Mouse (Mus musculus) midbrain, embryonic 15.5 days (tissue): ENCODE data around the gene Zfp296. TPM values are rescaled to one million over a fixed set of nuclear protein-coding genes. Genes with fewer than 3 reads are reported as not detected.

Experiments
- ATAC-seq: fragments of 200-750 bp; cut with Nextera tagmentation; replicated peaks from 2 replicates; pipeline ENCODE4 v1.8.0; 2017; ENCODE audit warnings: moderate TSS enrichment
- H3K27ac ChIP-seq: fragments of 300-500 bp; sonication (generic); 2 replicates; pipeline ENCODE4 v1.5.1; 2015; ENCODE audit warnings: mild to moderate bottlenecking, inconsistent platforms
- H3K27me3 ChIP-seq: fragments of 300-500 bp; sonication (generic); replicated peaks from 2 replicates; pipeline ENCODE4 v1.6.1; 2015; ENCODE audit warnings: inconsistent platforms
- H3K36me3 ChIP-seq: fragments of 300-500 bp; sonication (generic); replicated peaks from 2 replicates; pipeline ENCODE4 v1.6.1; 2015; ENCODE audit warnings: inconsistent platforms
- H3K4me1 ChIP-seq: fragments of 300-500 bp; sonication (generic); 2 replicates; pipeline ENCODE4 v1.6.1; 2015; ENCODE audit warnings: inconsistent platforms
- H3K4me2 ChIP-seq: fragments of 300-500 bp; sonication (generic); 2 replicates; pipeline ENCODE4 v1.6.1; 2015; ENCODE audit warnings: inconsistent platforms, mild to moderate bottlenecking, moderate library complexity
- H3K4me3 ChIP-seq: fragments of 300-500 bp; sonication (generic); 2 replicates; pipeline ENCODE4 v1.5.1; 2015; ENCODE audit warnings: mild to moderate bottlenecking, inconsistent platforms
- H3K9ac ChIP-seq: fragments of 300-500 bp; sonication (generic); 2 replicates; pipeline ENCODE4 v1.6.1; 2015; ENCODE audit warnings: mild to moderate bottlenecking, inconsistent platforms
- H3K9me3 ChIP-seq: fragments of 300-500 bp; sonication (generic); 2 replicates; pipeline ENCODE4 v1.6.1; 2016; ENCODE audit warnings: inconsistent platforms
- WGBS: fragments of 180-500 bp; shearing (Covaris S2); methylation state at CpG from one replicate; pipeline ENCODE4 v1.1.7; 2015; ENCODE audit warnings: mixed read lengths; 5-methylcytosine and 5-hydroxymethylcytosine counted together
- polyA plus RNA-seq: library from polyadenylated mRNA; unstranded; fragments of >200 nt; fragmentation: Nextera tagmentation; extraction: Ambion mirVana; gene quantifications from 2 replicates; pipeline ENCODE4 v1.2.1, GENCODE M21; 2015

Gene Zfp296
- polyA plus RNA-seq, 1 experiment from 2014 or later = 0.25 TPM

DNA sequence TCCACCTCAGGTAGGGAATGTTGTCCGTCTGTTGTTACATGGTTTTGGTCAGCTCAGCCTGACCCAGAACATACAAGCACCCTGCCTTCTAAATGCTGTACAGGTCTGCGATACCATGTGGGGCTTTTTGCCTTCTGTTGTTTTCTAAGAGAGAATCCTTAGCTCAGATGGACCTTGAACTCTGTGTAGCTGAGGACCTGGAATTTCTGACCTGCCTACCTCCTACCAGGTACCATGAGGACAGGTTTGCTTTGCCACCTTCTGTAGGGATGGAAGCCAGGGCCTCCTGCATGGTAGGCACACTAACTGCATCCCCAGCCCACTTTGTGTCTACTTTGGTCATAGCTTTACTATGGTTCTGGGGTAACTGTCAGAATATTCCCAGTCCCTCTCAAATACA lies 11.3 kb upstream of the Zfp296 start:
- no peak overlapping the region for H3K27ac ChIP-seq
- no peaks in the 10 kb centered on the region for H3K9me3 ChIP-seq
- H3K27me3 ChIP-seq = no peaks in the 10 kb centered on the region
- no peak overlapping the region for H3K9ac ChIP-seq
- no peak overlapping the region for H3K4me2 ChIP-seq
- no peak overlapping the region for H3K4me3 ChIP-seq
- WGBS = 100% methylated on average over 2 of the region's 2 CpGs
- peaks cover 20% of the 10 kb centered on the region for H3K4me1 ChIP-seq
- no peak for ATAC-seq
- H3K36me3 ChIP-seq = peaks cover 36% of the 10 kb centered on the region

DNA sequence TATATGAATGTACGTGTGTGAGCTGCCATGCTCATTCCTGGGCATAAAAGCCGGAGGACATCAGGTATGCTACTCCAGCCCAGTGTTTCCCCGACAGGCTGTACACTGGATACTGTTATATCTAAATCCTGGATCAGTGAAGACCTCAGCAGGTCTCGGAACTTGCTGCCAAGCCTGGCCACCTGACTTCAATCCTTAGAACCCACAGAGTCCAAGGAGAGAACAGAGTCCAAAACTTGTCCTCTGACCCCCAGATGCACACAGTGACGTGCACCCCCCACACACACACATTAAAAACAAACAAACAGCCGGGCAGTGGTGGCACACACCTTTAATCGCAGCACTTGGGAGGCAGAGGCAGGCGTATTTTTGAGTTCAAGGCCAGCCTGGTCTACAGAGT lies 9.7 kb upstream of the Zfp296 start:
- Histone ChIP-seq H3K4me1 (peaks cover 25% of the 10 kb centered on the region), H3K27me3 (no peaks in the 10 kb centered on the region), H3K9me3 (no peaks in the 10 kb centered on the region), H3K27ac (no peak overlapping the region), H3K4me2 (no peak overlapping the region), H3K9ac (no peak overlapping the region), H3K36me3 (peaks cover 36% of the 10 kb centered on the region), H3K4me3 (no peak overlapping the region)
- no peak for ATAC-seq
- 96% methylated on average over 8 of the region's 8 CpGs for WGBS

DNA sequence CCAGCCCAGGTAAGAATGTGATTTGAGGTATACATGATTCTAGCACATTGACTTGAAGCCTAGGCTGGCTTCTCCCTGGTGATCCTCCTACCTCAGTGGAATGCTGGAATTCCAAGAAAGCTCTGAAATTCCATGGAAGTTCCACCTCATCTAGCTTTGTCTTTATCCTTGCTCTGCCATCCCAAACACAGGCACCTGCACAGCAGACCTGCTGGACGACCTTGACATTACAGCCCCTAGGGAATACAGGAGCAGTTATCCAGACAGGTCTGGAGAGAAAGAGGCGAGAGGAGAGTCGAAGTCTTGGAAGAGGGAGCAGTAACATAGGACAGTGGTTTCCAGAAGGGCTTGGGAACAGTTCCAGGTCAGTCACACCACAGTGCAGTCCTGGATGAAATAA lies 7.4 kb upstream of the Zfp296 start:
- Histone ChIP-seq H3K9me3 (no peaks in the 10 kb centered on the region), H3K4me3 (no peak overlapping the region), H3K4me2 (no peak overlapping the region), H3K9ac (no peak overlapping the region), H3K36me3 (peaks cover 28% of the 10 kb centered on the region), H3K4me1 (peaks cover 22% of the 10 kb centered on the region), H3K27me3 (no peaks in the 10 kb centered on the region), H3K27ac (no peak overlapping the region)
- no peak for ATAC-seq
- 85% methylated on average over 3 of the region's 3 CpGs for WGBS

DNA sequence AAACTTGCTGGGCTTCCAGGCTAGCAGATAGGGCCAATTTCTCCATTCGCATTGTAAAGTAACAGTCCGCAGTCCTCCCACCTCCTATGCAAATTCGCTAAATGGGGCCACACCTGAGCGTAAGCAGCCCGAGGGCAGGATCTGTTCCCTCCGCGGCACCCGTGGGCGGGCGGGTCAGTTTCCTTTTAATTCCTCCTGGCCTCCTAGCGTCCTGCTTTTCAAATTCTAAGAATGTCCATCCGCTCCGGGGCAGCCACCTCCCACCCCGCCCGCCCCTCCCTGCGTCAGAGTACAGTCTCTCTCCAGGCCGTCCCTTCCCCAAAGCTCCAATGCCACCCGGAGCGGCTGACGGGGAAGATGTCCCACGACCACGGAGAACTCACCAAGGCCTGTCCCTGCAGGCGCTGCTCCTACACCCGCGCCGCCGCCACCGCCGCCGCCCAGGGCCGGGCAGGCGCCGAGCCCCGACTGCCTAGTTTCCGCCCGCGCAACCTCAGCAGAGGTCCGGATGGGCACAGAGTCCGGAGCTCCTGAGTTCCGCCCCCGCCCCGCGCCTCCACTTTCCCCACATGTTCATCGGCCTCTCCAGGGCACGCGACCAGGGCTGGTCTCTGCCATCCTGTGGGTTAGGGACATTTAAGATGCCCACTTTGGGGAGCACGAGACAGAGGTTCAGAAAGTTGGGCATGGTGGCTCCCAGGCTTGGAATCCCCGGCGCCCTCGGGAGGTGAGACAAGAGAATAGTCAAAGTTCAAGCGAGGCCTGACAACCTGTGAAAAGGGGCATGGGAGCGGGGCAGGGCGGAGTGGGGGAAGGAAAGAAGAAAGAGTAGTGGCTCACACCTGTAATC lies 3.9 kb upstream of the Zfp296 start:
- peak overlapping the region; percentile 82 for H3K4me2 ChIP-seq
- peak overlapping the region; percentile 74 for H3K27ac ChIP-seq
- H3K27me3 ChIP-seq = peaks cover 27% of the 10 kb centered on the region
- peak overlapping the region; percentile 69 for H3K9ac ChIP-seq
- H3K36me3 ChIP-seq = peaks cover 19% of the 10 kb centered on the region; the same call in 1 of the 2 replicates
- H3K4me1 ChIP-seq = peaks cover 31% of the 10 kb centered on the region
- H3K4me3 ChIP-seq = peak overlapping the region; percentile 61
- peak; percentile 88 for ATAC-seq
- under 1% methylated on average over 53 of the region's 53 CpGs for WGBS
- no peaks in the 10 kb centered on the region for H3K9me3 ChIP-seq

DNA sequence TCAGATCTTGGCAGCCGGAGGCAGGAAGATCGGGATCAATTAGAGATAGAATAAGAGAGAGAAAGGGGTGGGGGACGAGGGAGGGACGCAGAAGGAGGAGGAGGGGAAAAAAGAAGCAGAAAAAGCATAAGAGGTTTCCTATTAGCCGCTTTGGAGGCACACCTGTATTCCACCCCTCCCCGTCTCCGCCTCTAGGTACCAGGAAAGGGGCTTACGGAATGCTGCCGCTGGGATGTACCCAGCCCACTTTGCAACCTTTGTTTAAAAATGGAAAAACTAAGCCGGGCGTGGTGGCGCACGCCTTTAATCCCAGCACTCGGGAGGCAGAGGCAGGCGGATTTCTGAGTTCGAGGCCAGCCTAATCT lies 3.3 kb upstream of the Zfp296 start:
- Histone ChIP-seq H3K4me1 (peaks cover 31% of the 10 kb centered on the region), H3K9ac (peak overlapping the region; percentile 69), H3K4me2 (peak overlapping the region; percentile 82), H3K27me3 (peaks cover 33% of the 10 kb centered on the region), H3K4me3 (peak overlapping the region; percentile 61), H3K9me3 (no peaks in the 10 kb centered on the region), H3K36me3 (peaks cover 15% of the 10 kb centered on the region; the same call in 1 of the 2 replicates), H3K27ac (peak overlapping the region; percentile 74; the same call in 1 of the 2 replicates)
- ATAC-seq = peak; percentile 15
- WGBS = 25% methylated on average over 16 of the region's 16 CpGs

DNA sequence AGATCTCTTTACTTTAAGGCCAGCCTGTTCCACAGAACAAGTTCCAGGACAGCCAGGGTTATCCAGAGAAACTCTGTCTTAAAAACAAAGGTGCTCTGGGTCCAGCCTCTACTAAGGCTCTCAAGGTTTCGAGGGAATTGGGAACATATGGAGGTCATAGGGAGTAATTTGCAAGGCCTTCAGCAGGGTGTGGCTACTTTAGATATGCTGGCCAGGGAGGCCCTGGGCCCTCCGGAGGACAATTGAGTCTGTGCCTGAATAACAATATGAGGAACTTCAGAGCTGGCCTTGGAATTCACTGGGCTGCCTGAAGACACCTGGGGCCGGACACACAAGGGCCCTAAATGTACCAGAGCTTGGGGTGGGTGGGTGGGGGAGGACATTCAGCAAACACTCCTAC lies 1.5 kb upstream of the Zfp296 start:
- Histone ChIP-seq H3K27ac (no peak overlapping the region), H3K4me1 (peaks cover 31% of the 10 kb centered on the region), H3K9ac (no peak overlapping the region), H3K27me3 (peaks cover 45% of the 10 kb centered on the region), H3K36me3 (no peaks in the 10 kb centered on the region), H3K9me3 (no peaks in the 10 kb centered on the region), H3K4me2 (no peak overlapping the region), H3K4me3 (no peak overlapping the region)
- no peak for ATAC-seq
- WGBS = 61% methylated on average over 3 of the region's 3 CpGs

DNA sequence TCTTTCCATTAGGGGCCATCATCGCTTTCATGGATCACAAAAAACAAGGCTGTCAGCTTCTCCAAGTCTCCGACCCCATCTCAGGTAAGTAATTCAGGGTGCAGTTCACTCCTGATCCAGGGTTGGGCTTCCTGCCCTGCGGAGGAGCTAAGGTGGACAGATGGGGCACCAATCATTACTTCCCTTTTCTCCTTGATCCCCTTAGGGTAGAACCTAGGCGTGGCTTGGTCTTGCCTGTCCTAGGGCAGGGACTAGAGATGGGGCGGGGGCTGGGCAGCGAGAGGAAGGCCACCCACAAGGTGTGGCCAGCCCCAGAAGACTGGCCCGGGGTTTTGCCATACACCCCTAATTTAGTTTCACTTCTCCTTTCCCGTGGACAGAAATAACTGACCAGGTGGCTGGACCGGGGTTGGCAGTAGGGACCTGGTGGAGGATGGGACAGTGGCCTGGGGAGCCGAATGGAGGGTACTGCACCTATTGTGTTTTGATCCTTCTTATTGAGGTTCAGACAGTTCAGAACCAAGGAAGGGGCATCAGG lies 859 bp downstream of the Zfp296 start:
- Histone ChIP-seq H3K4me3 (no peak overlapping the region), H3K9me3 (no peaks in the 10 kb centered on the region), H3K4me1 (peaks cover 17% of the 10 kb centered on the region), H3K9ac (no peak overlapping the region), H3K27me3 (peaks cover 45% of the 10 kb centered on the region), H3K4me2 (peak overlapping the region; percentile 42), H3K36me3 (peaks cover 18% of the 10 kb centered on the region), H3K27ac (no peak overlapping the region)
- 20% methylated on average over 10 of the region's 10 CpGs for WGBS
- no peak for ATAC-seq

DNA sequence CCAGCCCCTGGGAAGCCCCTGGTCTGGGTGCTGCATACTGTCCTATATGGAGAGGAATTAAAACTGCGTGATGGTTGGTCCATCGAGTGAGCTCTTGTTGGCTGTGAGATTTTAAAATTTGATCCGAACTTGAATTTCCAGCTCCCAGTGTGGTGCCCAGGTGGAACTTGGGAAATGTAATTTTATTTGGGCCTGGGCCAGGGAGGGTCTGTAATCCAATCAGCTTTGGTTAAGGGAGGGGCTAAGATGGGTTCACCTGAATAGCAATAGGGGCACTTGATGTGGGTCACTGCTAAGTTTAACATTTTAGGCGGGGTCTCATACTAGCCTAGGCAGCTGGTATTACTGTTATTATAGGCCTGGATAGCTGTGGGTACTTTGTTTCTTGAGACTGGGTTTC lies 1.3 kb downstream of the Zfp296 start:
- H3K9ac ChIP-seq = no peak overlapping the region
- ATAC-seq = no peak
- 61% methylated on average over 4 of the region's 4 CpGs for WGBS
- peaks cover 45% of the 10 kb centered on the region for H3K27me3 ChIP-seq
- peaks cover 20% of the 10 kb centered on the region for H3K36me3 ChIP-seq
- peaks cover 17% of the 10 kb centered on the region for H3K4me1 ChIP-seq
- no peak overlapping the region for H3K4me2 ChIP-seq
- no peak overlapping the region for H3K27ac ChIP-seq
- H3K4me3 ChIP-seq = no peak overlapping the region
- no peaks in the 10 kb centered on the region for H3K9me3 ChIP-seq

DNA sequence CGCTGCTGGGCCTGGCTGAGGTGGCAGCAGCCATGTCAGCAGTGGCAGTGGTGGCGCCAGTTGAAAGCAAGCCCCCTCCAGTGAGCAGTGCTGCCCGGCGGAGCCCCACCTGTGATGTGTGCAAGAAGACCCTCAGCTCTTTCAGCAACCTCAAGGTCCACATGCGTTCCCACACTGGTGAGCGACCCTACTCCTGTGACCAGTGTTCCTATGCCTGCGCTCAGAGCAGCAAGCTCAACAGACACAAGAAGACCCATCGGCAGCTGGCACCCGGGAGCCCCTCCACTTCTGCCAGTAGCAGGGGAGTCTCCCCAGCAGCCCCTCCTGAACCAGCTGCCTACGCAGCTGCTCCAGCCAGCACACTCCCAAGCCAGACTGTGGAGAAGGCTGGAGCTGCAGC lies 2.7 kb downstream of the Zfp296 start:
- Histone ChIP-seq H3K4me1 (peaks cover 9% of the 10 kb centered on the region), H3K9me3 (no peaks in the 10 kb centered on the region), H3K27ac (no peak overlapping the region), H3K4me3 (no peak overlapping the region), H3K4me2 (no peak overlapping the region), H3K36me3 (peaks cover 34% of the 10 kb centered on the region), H3K27me3 (peaks cover 45% of the 10 kb centered on the region), H3K9ac (no peak overlapping the region)
- WGBS = 84% methylated on average over 10 of the region's 10 CpGs
- ATAC-seq = 0 out of 2 replicates have a peak, but pooled peaks have one; percentile 12

DNA sequence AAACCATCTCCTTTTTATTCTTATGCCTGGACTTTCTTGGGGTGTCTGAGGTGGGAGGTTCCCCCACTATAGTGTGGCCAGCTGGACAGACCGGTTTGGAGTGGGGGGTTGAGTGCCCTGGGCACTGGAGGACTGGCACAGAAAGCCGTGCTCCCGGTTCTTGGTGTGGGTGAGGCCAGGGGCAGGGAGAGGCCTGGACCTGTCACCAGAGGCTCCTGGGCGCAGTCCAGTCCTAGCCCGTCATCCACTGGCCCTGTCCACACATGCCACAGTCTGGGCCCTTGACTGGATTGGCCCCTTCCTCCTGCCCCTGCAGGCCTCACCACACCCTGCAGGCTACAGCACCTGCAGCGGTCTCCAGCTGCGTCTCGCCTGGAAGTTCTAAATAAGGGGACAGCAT lies 3.5 kb downstream of the Zfp296 start:
- Histone ChIP-seq H3K9me3 (no peaks in the 10 kb centered on the region), H3K9ac (no peak overlapping the region), H3K4me1 (peaks cover 9% of the 10 kb centered on the region), H3K4me3 (no peak overlapping the region), H3K36me3 (peaks cover 38% of the 10 kb centered on the region), H3K27ac (no peak overlapping the region), H3K27me3 (peaks cover 41% of the 10 kb centered on the region), H3K4me2 (no peak overlapping the region)
- 0 out of 2 replicates have a peak, but pooled peaks have one; percentile 13 for ATAC-seq
- WGBS = 91% methylated on average over 8 of the region's 8 CpGs

DNA sequence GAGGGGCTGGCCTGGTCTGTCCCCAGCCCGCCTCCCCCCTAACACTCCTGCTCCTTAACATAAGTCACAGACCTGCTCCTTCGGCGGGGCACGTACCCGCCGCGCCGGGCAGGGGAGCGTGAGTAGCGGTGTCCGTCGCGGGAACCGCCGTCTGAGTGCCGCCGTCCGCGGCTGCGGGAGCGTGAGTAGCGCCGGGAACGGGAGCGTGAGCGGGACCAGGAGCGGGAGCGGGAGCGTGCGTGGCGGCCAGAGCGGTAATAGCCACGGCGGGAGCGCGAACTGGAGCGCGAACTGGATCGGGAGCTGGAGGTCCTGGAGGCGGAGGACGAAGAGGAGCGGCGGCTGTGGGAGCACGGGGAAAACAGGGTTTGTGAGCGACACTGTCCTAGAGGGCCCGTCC lies 9.2 kb downstream of the Zfp296 start:
- Histone ChIP-seq H3K4me3 (no peak overlapping the region), H3K4me1 (no peaks in the 10 kb centered on the region), H3K4me2 (no peak overlapping the region), H3K9me3 (no peaks in the 10 kb centered on the region), H3K36me3 (peaks cover 65% of the 10 kb centered on the region), H3K27me3 (no peaks in the 10 kb centered on the region), H3K27ac (no peak overlapping the region), H3K9ac (no peak overlapping the region)
- WGBS = 78% methylated on average over 46 of the region's 46 CpGs
- ATAC-seq = no peak

DNA sequence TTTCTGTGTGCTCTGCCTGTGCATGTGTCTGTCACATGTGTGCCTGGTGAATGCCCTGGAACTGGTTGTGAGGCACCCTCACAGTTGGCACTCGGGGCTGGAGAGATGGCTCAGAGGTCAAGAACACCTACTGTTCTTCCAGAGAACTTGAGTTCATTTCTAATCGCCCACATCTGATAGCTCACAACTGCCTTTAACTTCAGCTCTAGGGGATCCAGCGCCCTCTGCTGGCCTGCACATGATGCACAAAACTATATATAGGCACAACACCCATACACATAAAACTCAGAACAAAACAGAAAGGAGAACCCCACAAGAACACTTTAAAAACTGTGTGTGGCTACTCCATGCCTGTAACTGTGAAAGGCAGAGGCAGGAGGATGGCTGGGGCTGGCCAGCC lies 12.1 kb downstream of the Zfp296 start:
- ATAC-seq = no peak
- Histone ChIP-seq H3K4me3 (no peak overlapping the region), H3K9ac (no peak overlapping the region), H3K9me3 (no peaks in the 10 kb centered on the region), H3K36me3 (peaks cover 61% of the 10 kb centered on the region), H3K27me3 (no peaks in the 10 kb centered on the region), H3K27ac (no peak overlapping the region), H3K4me2 (no peak overlapping the region), H3K4me1 (no peaks in the 10 kb centered on the region)
- 56% methylated on average over 3 of the region's 3 CpGs for WGBS

DNA sequence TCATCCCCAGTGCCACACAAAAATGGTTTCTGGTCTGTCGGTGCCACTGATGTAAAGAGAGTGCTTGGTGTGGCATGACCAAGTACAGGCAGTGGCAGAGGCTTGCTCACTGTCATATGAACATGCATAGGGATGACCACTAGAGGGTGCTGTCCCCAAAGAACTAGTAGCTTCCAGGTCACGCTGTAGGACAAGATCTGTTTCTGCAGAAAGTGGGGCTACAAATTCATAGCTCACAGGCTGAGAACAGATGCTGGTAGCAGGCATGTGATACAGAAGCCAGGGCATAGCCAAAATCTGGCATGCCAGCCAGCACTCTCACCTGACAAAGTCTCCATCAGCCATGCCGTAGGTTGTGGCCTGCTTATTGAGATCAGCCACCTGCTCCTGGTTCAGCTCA lies 12.8 kb downstream of the Zfp296 start:
- no peak overlapping the region for H3K4me3 ChIP-seq
- ATAC-seq = peak; percentile 60
- no peaks in the 10 kb centered on the region for H3K4me1 ChIP-seq
- no peak overlapping the region for H3K4me2 ChIP-seq
- H3K27ac ChIP-seq = no peak overlapping the region
- no peaks in the 10 kb centered on the region for H3K27me3 ChIP-seq
- no peaks in the 10 kb centered on the region for H3K9me3 ChIP-seq
- H3K9ac ChIP-seq = no peak overlapping the region
- 56% methylated on average over 3 of the region's 3 CpGs for WGBS
- H3K36me3 ChIP-seq = peaks cover 55% of the 10 kb centered on the region
